Mouse (Mus musculus) CH12.LX (cell line): ENCODE measurements around the gene Ctsw. TPM values are rescaled to one million over a fixed set of nuclear protein-coding genes. Genes with fewer than 3 reads are reported as not detected.

Experiments
- DNase-seq: peaks from one replicate; pipeline ENCODE4 v3.0.0-alpha.2; 2013; ENCODE audit errors: extremely low read depth
- H3K27ac ChIP-seq: 2 replicates; pipeline ENCODE4 v1.5.1; 2012; ENCODE audit warnings: low read depth, mild to moderate bottlenecking, control low read depth, moderate library complexity; ENCODE audit not compliant: insufficient read depth
- H3K27me3 ChIP-seq: replicated peaks from 2 replicates; pipeline ENCODE3; 2012; ENCODE audit warnings: inconsistent platforms
- H3K36me3 ChIP-seq, 2 experiments: replicated peaks in 1 of 2; 2 replicates each; pipeline versions ENCODE3 to v1.6.1; 2012; ENCODE audit warnings: inconsistent platforms in 1 of 2, low read length in 1 of 2, mild to moderate bottlenecking in 1 of 2, mixed read lengths in 1 of 2, moderate library complexity in 1 of 2; ENCODE audit not compliant: control insufficient read depth in 1 of 2, insufficient read depth in 1 of 2
- H3K4me1 ChIP-seq, 2 experiments: 2 replicates each; pipeline ENCODE4 v1.6.1; 2012; ENCODE audit warnings: inconsistent platforms in 1 of 2, moderate library complexity in 1 of 2; ENCODE audit not compliant: insufficient read depth in 2 of 2, control insufficient read depth in 1 of 2
- H3K4me2 ChIP-seq: 2 replicates; pipeline ENCODE4 v1.6.1; 2012; ENCODE audit warnings: low read depth, mild to moderate bottlenecking, control low read depth; ENCODE audit not compliant: poor library complexity, insufficient read depth, severe bottlenecking
- H3K4me3 ChIP-seq, 3 experiments: fragments of 150-350 bp in 1 of 3; sonication (generic) in 1 of 3; replicated peaks in 1 of 3; 2 replicates each; pipeline versions ENCODE3 to v1.5.1; 2011 to 2012; ENCODE audit warnings: low read depth in 2 of 3, low read length in 2 of 3, mild to moderate bottlenecking in 2 of 3, moderate library complexity in 2 of 3, control low read depth in 1 of 3, improper control_type of control experiment in 1 of 3, inconsistent platforms in 1 of 3, mixed read lengths in 1 of 3; ENCODE audit not compliant: poor library complexity in 1 of 3
- H3K79me2 ChIP-seq: replicated peaks from 2 replicates; pipeline ENCODE4 v1.6.1; 2012; ENCODE audit warnings: mild to moderate bottlenecking, moderate library complexity; ENCODE audit not compliant: control insufficient read depth, poor library complexity, insufficient read depth, severe bottlenecking; ENCODE audit errors: extremely low read depth
- H3K9ac ChIP-seq: 2 replicates; pipeline ENCODE4 v1.6.1; 2012; ENCODE audit warnings: low read depth, mild to moderate bottlenecking, control low read depth, moderate library complexity; ENCODE audit not compliant: insufficient read depth
- H3K9me3 ChIP-seq: replicated peaks from 2 replicates; pipeline ENCODE3; 2012; ENCODE audit warnings: low read length, inconsistent platforms, mixed read lengths
- BHLHE40 ChIP-seq: IDR thresholded peaks from 2 replicates; pipeline ENCODE4 v1.6.1; 2011; ENCODE audit warnings: mild to moderate bottlenecking, low read depth, low read length, improper control_type of control experiment
- CHD2 ChIP-seq: IDR thresholded peaks from 2 replicates; pipeline ENCODE4 v1.6.1; 2011; ENCODE audit warnings: low read length, improper control_type of control experiment
- CTCF ChIP-seq, 2 experiments: IDR thresholded peaks in 1 of 2; conservative IDR thresholded peaks in 1 of 2; 2 replicates each; pipeline ENCODE4 v1.5.1; 2011 to 2012; ENCODE audit warnings: low read depth in 2 of 2, low read length in 2 of 2, improper control_type of control experiment in 1 of 2, inconsistent platforms in 1 of 2, mild to moderate bottlenecking in 1 of 2, moderate library complexity in 1 of 2
- E2F4 ChIP-seq: IDR thresholded peaks from 2 replicates; pipeline ENCODE4 v1.6.1; 2011; ENCODE audit warnings: low read depth, low read length, improper control_type of control experiment; ENCODE audit not compliant: insufficient replicate concordance
- ELF1 ChIP-seq: IDR thresholded peaks from 2 replicates; pipeline ENCODE4 v1.6.1; 2014; ENCODE audit warnings: low read depth, mild to moderate bottlenecking, inconsistent platforms, low read length, improper control_type of control experiment
- ETS1 ChIP-seq: conservative IDR thresholded peaks from 2 replicates; pipeline ENCODE4 v1.6.1; 2012; ENCODE audit warnings: low read depth, mild to moderate bottlenecking, inconsistent platforms, low read length, improper control_type of control experiment, moderate library complexity
- GABPA ChIP-seq: IDR thresholded peaks from 2 replicates; pipeline ENCODE4 v1.6.1; 2012; ENCODE audit warnings: low read depth, low read length, improper control_type of control experiment, inconsistent platforms; ENCODE audit not compliant: insufficient replicate concordance
- HCFC1 ChIP-seq: IDR thresholded peaks from 2 replicates; pipeline ENCODE4 v1.6.1; 2012; ENCODE audit warnings: low read depth, mild to moderate bottlenecking, inconsistent platforms, low read length, improper control_type of control experiment
- KAT2A ChIP-seq: IDR thresholded peaks from 2 replicates; pipeline ENCODE4 v1.6.1; 2012; ENCODE audit warnings: low read length, improper control_type of control experiment, inconsistent platforms; ENCODE audit not compliant: insufficient replicate concordance
- MAX ChIP-seq: IDR thresholded peaks from 2 replicates; pipeline ENCODE4 v1.6.1; 2011; ENCODE audit warnings: low read length, improper control_type of control experiment
- MAZ ChIP-seq: IDR thresholded peaks from 2 replicates; pipeline ENCODE4 v1.6.1; 2012; ENCODE audit warnings: low read depth, mild to moderate bottlenecking, inconsistent platforms, low read length, improper control_type of control experiment, moderate library complexity
- MYC ChIP-seq: IDR thresholded peaks from 2 replicates; pipeline ENCODE4 v1.6.1; 2011; ENCODE audit warnings: low read depth, mild to moderate bottlenecking, improper control_type of control experiment, low read length
- PAX5 ChIP-seq: IDR thresholded peaks from 2 replicates; pipeline ENCODE4 v1.6.1; 2012; ENCODE audit warnings: low read length, inconsistent platforms, mixed read lengths
- POLR2A ChIP-seq: IDR thresholded peaks from 2 replicates; pipeline ENCODE4 v1.6.1; 2011; ENCODE audit warnings: low read depth, mild to moderate bottlenecking, improper control_type of control experiment, low read length
- RCOR1 ChIP-seq: conservative IDR thresholded peaks from 2 replicates; pipeline ENCODE4 v1.6.1; 2012; ENCODE audit warnings: low read depth, mild to moderate bottlenecking, inconsistent platforms, low read length, improper control_type of control experiment
- SIN3A ChIP-seq: IDR thresholded peaks from 2 replicates; pipeline ENCODE4 v1.6.1; 2012; ENCODE audit warnings: low read length, improper control_type of control experiment, inconsistent platforms
- SMC3 ChIP-seq: IDR thresholded peaks from 2 replicates; pipeline ENCODE4 v1.6.1; 2011; ENCODE audit warnings: low read depth, low read length, improper control_type of control experiment
- UBTF ChIP-seq: IDR thresholded peaks from 2 replicates; pipeline ENCODE4 v1.6.1; 2012; ENCODE audit warnings: low read depth, mild to moderate bottlenecking, inconsistent platforms, low read length, improper control_type of control experiment, moderate library complexity
- ZMIZ1 ChIP-seq: IDR thresholded peaks from 2 replicates; pipeline ENCODE4 v1.6.1; 2012; ENCODE audit warnings: low read depth, mild to moderate bottlenecking, inconsistent platforms, low read length, improper control_type of control experiment
- ZNF384 ChIP-seq: IDR thresholded peaks from 2 replicates; pipeline ENCODE4 v1.6.1; 2012; ENCODE audit warnings: low read depth, low read length, improper control_type of control experiment, inconsistent platforms
- dilution Hi-C: fragments of 300-500 bp; cut with MboI; formaldehyde crosslinking; loops from 2 replicates; pipeline ENCODE4 v1.14.3; 2020; ENCODE audit warnings: low sequenced_read_pairs; ENCODE audit not compliant: extremely low pct_unique_long_range_greater_than_20kb, extremely low pct_ligation_motif_present
- in situ Hi-C: fragments of 300-500 bp; cut with MboI; formaldehyde crosslinking; loops from 3 replicates; pipeline ENCODE4 v1.14.3; 2019; ENCODE audit warnings: low sequenced_read_pairs, low pct_ligation_motif_present, low pct_unique_long_range_greater_than_20kb, mixed read lengths
- polyA plus RNA-seq: library from polyadenylated mRNA; unstranded; fragments of >175 nt; gene quantifications from 2 replicates; pipeline ENCODE4 v1.2.1, GENCODE M21; 2012; ENCODE audit warnings: low read depth; ENCODE audit not compliant: insufficient read length
- total RNA-seq, 2 experiments: library from RNA; depleted of rRNA; stranded (reverse); fragments of 300-350 nt in 1 of 2; fragments of >200 nt in 1 of 2; gene quantifications; 2 replicates each; pipeline ENCODE4 v1.2.3; 2012 to 2014

The Ctsw gene
- total and polyA plus RNA-seq, 3 experiments = 0.23 to 1.1 (median 0.38) TPM

GRCm38 (mm10) chr19:5485821-5486220, 17.5 kb upstream of the Ctsw start:
- H3K79me2 ChIP-seq = no peaks in the 10 kb centered on the region
- in situ Hi-C loops (no loop called here), dilution Hi-C loops (no loop called here)
- H3K27me3 ChIP-seq = no peaks in the 10 kb centered on the region
- H3K27ac ChIP-seq = no peak overlapping the region
- H3K9me3 ChIP-seq = no peaks in the 10 kb centered on the region
- DNase-seq = no peak
- no peak overlapping the region for H3K9ac ChIP-seq
- H3K36me3 ChIP-seq = peaks cover 29 to 55% of the 10 kb centered on the region in 2 experiments
- H3K4me2 ChIP-seq = no peak overlapping the region
- TF ChIP-seq MAX (no peak), HCFC1 (no peak), UBTF (no peak), PAX5 (no peak), GABPA (no peak), ETS1 (no peak), KAT2A (no peak), E2F4 (no peak), MYC (no peak), RCOR1 (no peak), ZNF384 (no peak), ZMIZ1 (no peak), CHD2 (no peak), SMC3 (no peak), POLR2A (no peak)
- H3K4me3 ChIP-seq = no peak overlapping the region
- peaks cover 2 to 21% of the 10 kb centered on the region in 2 experiments; a peak in 2 of 4 replicates for H3K4me1 ChIP-seq

- Histone ChIP-seq H3K27ac (no peak overlapping the region), H3K79me2 (no peaks in the 10 kb centered on the region), H3K36me3 (peaks cover 29 to 55% of the 10 kb centered on the region in 2 experiments), H3K4me1 (peaks cover 2 to 21% of the 10 kb centered on the region in 2 experiments; a peak in 2 of 4 replicates), H3K4me2 (no peak overlapping the region)
- in situ Hi-C loops = no loop called here
- dilution Hi-C loops = no loop called here
- no peak for DNase-seq
- no peak for TF ChIP-seq SIN3A
- no peak for TF ChIP-seq ZNF384
- TF ChIP-seq HCFC1 = no peak
- TF ChIP-seq MAZ = no peak
- TF ChIP-seq CTCF (conservative IDR thresholded peaks at IDR 0.05 in 1 of 2, IDR thresholded peaks at IDR 0.05 in 1 of 2; ENCODE audit: low read depth in 2 of 2, low read length in 2 of 2) = no peak
- no peak for TF ChIP-seq RCOR1
- TF ChIP-seq ELF1 = no peak
- TF ChIP-seq BHLHE40 = no peak
- TF ChIP-seq, all 38 proteins: peak for 0
- Histone ChIP-seq H3K4me3 (no peak overlapping the region), H3K27me3 (no peaks in the 10 kb centered on the region), H3K9me3 (no peaks in the 10 kb centered on the region), H3K9ac (no peak overlapping the region)
Observed at GRCm38 (mm10) chr19:5485371-5485770, 17.1 kb upstream of the Ctsw start.
